ENCODE assay signal across 24 mouse cellular contexts in the genomic region with DNA sequence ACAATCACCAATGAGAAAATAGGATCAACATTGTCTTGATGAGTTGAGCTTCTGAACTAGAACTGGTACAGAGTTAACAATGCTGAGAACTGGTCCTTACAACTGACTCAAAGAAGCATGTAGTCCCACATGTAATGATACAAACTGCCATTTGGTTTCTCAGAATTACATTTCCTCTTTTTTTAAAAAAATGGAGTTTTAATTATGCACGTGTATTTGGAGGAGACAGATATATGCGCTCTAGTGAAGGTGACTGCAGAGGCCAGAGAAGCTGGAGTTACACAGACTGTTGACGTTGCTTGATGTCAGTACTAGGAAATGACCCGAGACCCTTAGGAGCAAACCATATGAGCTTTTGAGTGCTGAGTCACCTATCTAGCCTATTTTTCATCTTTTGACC. TPM values are rescaled to one million over a fixed set of nuclear protein-coding genes. Genes with fewer than 3 reads are reported as not detected.
DNase-seq lines count a peak whose midpoint lies in the region; TF ChIP-seq lines count a peak whose summit lies in the region.
"Had no signal": no experiment of that assay in that cellular context is flagged by ENCODE, and none has a peak within 500 bp of the region (broad histone marks: within the 10 kb centered on the region; RNA-seq: fewer than 3 reads in every experiment).

No protein-coding gene starts in this region.

- H3K27me3 ChIP-seq in MEL (ENCODE audit: control insufficient read depth in 1 of 2, insufficient read depth in 2 of 2, low read length in 2 of 2) = no peaks in the 10 kb centered on the region
- H3K27me3 ChIP-seq: CH12.LX had no signal

- TF ChIP-seq RAD21 in MEL (IDR thresholded peaks at IDR 0.05; ENCODE audit: low read depth, low read length) = no peak

- peaks cover 0 to 12% of the 10 kb centered on the region in 2 experiments; a peak in 2 of 4 replicates for H3K36me3 ChIP-seq in MEL (ENCODE audit: control insufficient read depth in 1 of 2, insufficient read depth in 2 of 2, low read length in 2 of 2)
- H3K36me3 ChIP-seq: G1E had no signal

- TF ChIP-seq EP300 in MEL (IDR thresholded peaks at IDR 0.05; ENCODE audit: low read depth in 1 of 2, low read length in 2 of 2) = peak in 1 of 2 experiments; percentile 49; a peak in 2 of 4 replicates

- H3K27ac ChIP-seq in MEL (ENCODE audit: control insufficient read depth, low read depth, low read length) = peak overlapping the region; percentile 52

- H3K79me2 ChIP-seq in MEL (ENCODE audit: control insufficient read depth, insufficient read depth, low read length, poor library complexity) = no peaks in the 10 kb centered on the region

- no peak overlapping the region for H3K4me3 ChIP-seq in MEL (ENCODE audit: control insufficient read depth in 1 of 2, insufficient read depth in 1 of 2, low read depth in 2 of 2, low read length in 2 of 2)

- peak; percentile 47 for DNase-seq in MEL (ENCODE audit: low read depth, low spot score)
- no peak for DNase-seq in adrenal gland, postnatal 14 days
- DNase-seq: adrenal gland, adult 2 months; adrenal gland, adult 8-10 months; adrenal gland, postnatal 10 days; adrenal gland, postnatal 25 days; adrenal gland, postnatal 36 days; B cell, adult 2 months; cerebellum, adult 11 months; cerebellum, adult 11-12 months; cerebellum, adult 18-20 months; cerebellum, adult 2 months; cerebellum, adult 8-10 months; cerebellum, adult 9-10 months had no signal

- no peak overlapping the region for H3K9ac ChIP-seq in MEL (ENCODE audit: control insufficient read depth, low read depth, low read length, poor library complexity, severe bottlenecking)

- TF ChIP-seq CTCF in MEL (IDR thresholded peaks at IDR 0.05 in 2 of 3, conservative IDR thresholded peaks at IDR 0.05 in 1 of 3; ENCODE audit: control insufficient read depth in 1 of 3, insufficient read depth in 1 of 3, low read depth in 2 of 3, low read length in 3 of 3, poor library complexity in 1 of 3, severe bottlenecking in 1 of 3) = no peak

- H3K4me1 ChIP-seq in MEL (ENCODE audit: control insufficient read depth in 1 of 2, insufficient read depth in 2 of 2, low read length in 2 of 2) = peaks cover 3 to 14% of the 10 kb centered on the region in 2 experiments

- no peaks in the 10 kb centered on the region for H3K9me3 ChIP-seq in MEL (replicated peaks; ENCODE audit: insufficient read depth, low read length)
- H3K9me3 ChIP-seq: G1E had no signal

- no peak for TF ChIP-seq POLR2A in MEL (IDR thresholded peaks at IDR 0.05; ENCODE audit: control insufficient read depth in 1 of 2, insufficient read depth in 1 of 2, low read depth in 1 of 2, low read length in 2 of 2, poor library complexity in 1 of 2)

TF ChIP-seq in MEL, 35 proteins besides CTCF, POLR2A, EP300 and RAD21:
- TF ChIP-seq KAT2A (conservative IDR thresholded peaks at IDR 0.05; ENCODE audit: low read depth, low read length) (no peak), CHD2 (IDR thresholded peaks at IDR 0.05; ENCODE audit: low read length) (no peak), ETS1 (IDR thresholded peaks at IDR 0.05; ENCODE audit: low read depth, low read length) (peak; percentile 24; the same call in 1 of the 2 replicates), USF2 (IDR thresholded peaks at IDR 0.05; ENCODE audit: borderline replicate concordance in 1 of 2, insufficient read depth in 1 of 2, low read depth in 1 of 2, low read length in 2 of 2) (no peak), MAFK (IDR thresholded peaks at IDR 0.05; ENCODE audit: borderline replicate concordance, low read depth, low read length) (no peak), MAZ (IDR thresholded peaks at IDR 0.05; ENCODE audit: low read depth, low read length) (no peak), NRF1 (IDR thresholded peaks at IDR 0.05; ENCODE audit: insufficient read depth, low read depth, low read length, poor library complexity, severe bottlenecking) (no peak), ZC3H11A (IDR thresholded peaks at IDR 0.05; ENCODE audit: low read depth, low read length) (no peak), NELFE (IDR thresholded peaks at IDR 0.05; ENCODE audit: low read depth, low read length) (no peak), TCF12 (IDR thresholded peaks at IDR 0.05; ENCODE audit: low read depth, low read length) (no peak), ZNF384 (IDR thresholded peaks at IDR 0.05; ENCODE audit: low read depth, low read length) (peak; percentile 57), CHD1 (IDR thresholded peaks at IDR 0.05; ENCODE audit: low read depth, low read length) (no peak), JUND (IDR thresholded peaks at IDR 0.05; ENCODE audit: low read depth, low read length) (no peak), USF1 (IDR thresholded peaks at IDR 0.05; ENCODE audit: low read depth, low read length) (no peak), ELF1 (IDR thresholded peaks at IDR 0.05; ENCODE audit: low read depth, low read length) (no peak), MYC (IDR thresholded peaks at IDR 0.05; ENCODE audit: low read depth, low read length) (peak; percentile 72; the same call in 1 of the 2 replicates), SMC3 (IDR thresholded peaks at IDR 0.05; ENCODE audit: low read depth, low read length) (no peak), POLR2AphosphoS2 (IDR thresholded peaks at IDR 0.05; ENCODE audit: low read length) (no peak), MXI1 (IDR thresholded peaks at IDR 0.05; ENCODE audit: low read depth, low read length) (no peak), SIN3A (IDR thresholded peaks at IDR 0.05; ENCODE audit: low read length) (no peak), GATA1 (IDR thresholded peaks at IDR 0.05; ENCODE audit: low read depth, low read length) (no peak; the same call in 1 of the 2 replicates), BHLHE40 (IDR thresholded peaks at IDR 0.05; ENCODE audit: borderline replicate concordance, low read depth, low read length) (no peak; the same call in 1 of the 2 replicates)

RNA-seq across cellular contexts. Expression of gene Pth, which starts 8.3 kb away (rescaled TPM):
- total RNA-seq in MEL (2012; rRNA removed) = not detected in 2 replicates
- polyA plus RNA-seq in MEL (2012; ENCODE audit: insufficient read depth in 1 of 2, insufficient read length in 2 of 2, low read depth in 1 of 2, low replicate concordance in 2 of 2, missing spikeins in 1 of 2) = not detected
- total RNA-seq in adrenal gland, postnatal 14 days (2021) = not detected in 2 replicates
- total RNA-seq: adrenal gland, adult 18-20 months; adrenal gland, adult 2 months; adrenal gland, adult 8-10 months; adrenal gland, postnatal 10 days; adrenal gland, postnatal 25 days; adrenal gland, postnatal 36 days; adrenal gland, postnatal 4 days; CH12.LX; ES-E14 had no signal
- polyA plus RNA-seq: activated CD4-positive, CD25-positive, alpha-beta regulatory T cell, adult 4 months; adrenal gland, adult 2 months; brain, embryonic 14.5 days; C2C12; CD4-positive, CD25-positive, alpha-beta regulatory T cell, adult 4 months; cerebellum, adult 2 months; G1E; Patski had no signal

RNA-seq across cellular contexts. Expression of gene Btbd10, which starts 27.5 kb away (rescaled TPM):
- total RNA-seq in MEL (2012; rRNA removed) = 15.6 and 15.7 TPM in 2 replicates
- 1 to 10 TPM in 1 of 2 experiments, not detected in 1; 9.8 TPM for polyA plus RNA-seq in MEL (2012; ENCODE audit: insufficient read depth in 1 of 2, insufficient read length in 2 of 2, low read depth in 1 of 2, low replicate concordance in 2 of 2, missing spikeins in 1 of 2)
- total RNA-seq in adrenal gland, postnatal 14 days (2021) = 17.3 and 18.1 TPM in 2 replicates
